Mouse (Mus musculus) lung, embryonic 14.5 days (tissue): ENCODE measurements around the gene Mrps23. TPM values are rescaled to one million over a fixed set of nuclear protein-coding genes. Genes with fewer than 3 reads are reported as not detected.
A peak's percentile ranks its signal among the peaks of the same experiment; 100 is the strongest.

ENCODE experiments used
- ATAC-seq: fragments of 200-750 bp; cut with Nextera tagmentation; 2 replicates; pipeline ENCODE4 v1.8.0; 2017; ENCODE audit warnings: mild to moderate bottlenecking, moderate TSS enrichment, moderate library complexity; ENCODE audit not compliant: insufficient read depth
- DNase-seq: peaks from one replicate; pipeline ENCODE4 v3.0.0-alpha.2; 2015
- H3K27ac ChIP-seq: fragments of 300-500 bp; sonication (generic); 2 replicates; pipeline ENCODE4 v1.5.1; 2014; ENCODE audit warnings: low read depth, mild to moderate bottlenecking, moderate library complexity
- H3K27me3 ChIP-seq: fragments of 300-500 bp; sonication (generic); 2 replicates; pipeline ENCODE4 v1.6.1; 2014; ENCODE audit warnings: low read length, control low read depth; ENCODE audit not compliant: insufficient read depth
- H3K36me3 ChIP-seq: fragments of 300-500 bp; sonication (generic); 2 replicates; pipeline ENCODE4 v1.6.1; 2014; ENCODE audit warnings: control low read depth; ENCODE audit not compliant: insufficient read depth
- H3K4me1 ChIP-seq: fragments of 300-500 bp; sonication (generic); 2 replicates; pipeline ENCODE4 v1.6.1; 2014; ENCODE audit warnings: antibody characterized with exemption, control low read depth; ENCODE audit not compliant: insufficient read depth
- H3K4me2 ChIP-seq: fragments of 300-500 bp; sonication (generic); 2 replicates; pipeline ENCODE4 v1.6.1; 2014; ENCODE audit warnings: mild to moderate bottlenecking
- H3K4me3 ChIP-seq: fragments of 300-500 bp; sonication (generic); 2 replicates; pipeline ENCODE4 v1.5.1; 2014; ENCODE audit warnings: low read depth, low read length
- H3K9ac ChIP-seq: fragments of 300-500 bp; sonication (generic); 2 replicates; pipeline ENCODE4 v1.6.1; 2014
- H3K9me3 ChIP-seq: fragments of 300-500 bp; sonication (generic); 2 replicates; pipeline ENCODE4 v1.6.1; 2016; ENCODE audit warnings: low read depth, low read length, control low read depth
- CTCF ChIP-seq: IDR thresholded peaks from 2 replicates; pipeline ENCODE4 v1.5.1; 2016; ENCODE audit warnings: antibody characterized with exemption, low read depth
- WGBS: fragments of 180-500 bp; shearing (Covaris S2); extraction: QIAGEN DNeasy Blood & Tissue Kit; methylation state at CpG from one replicate; pipeline ENCODE4 v1.1.7; 2014; 5-methylcytosine and 5-hydroxymethylcytosine counted together
- polyA plus RNA-seq: library from polyadenylated mRNA; unstranded; fragments of >200 nt; fragmentation: Nextera tagmentation; extraction: Ambion mirVana; gene quantifications from 2 replicates; pipeline ENCODE4 v1.2.1, GENCODE M21; 2014

The Mrps23 gene
- polyA plus RNA-seq, 1 experiment from 2014 or later: 55.1 TPM

DNA sequence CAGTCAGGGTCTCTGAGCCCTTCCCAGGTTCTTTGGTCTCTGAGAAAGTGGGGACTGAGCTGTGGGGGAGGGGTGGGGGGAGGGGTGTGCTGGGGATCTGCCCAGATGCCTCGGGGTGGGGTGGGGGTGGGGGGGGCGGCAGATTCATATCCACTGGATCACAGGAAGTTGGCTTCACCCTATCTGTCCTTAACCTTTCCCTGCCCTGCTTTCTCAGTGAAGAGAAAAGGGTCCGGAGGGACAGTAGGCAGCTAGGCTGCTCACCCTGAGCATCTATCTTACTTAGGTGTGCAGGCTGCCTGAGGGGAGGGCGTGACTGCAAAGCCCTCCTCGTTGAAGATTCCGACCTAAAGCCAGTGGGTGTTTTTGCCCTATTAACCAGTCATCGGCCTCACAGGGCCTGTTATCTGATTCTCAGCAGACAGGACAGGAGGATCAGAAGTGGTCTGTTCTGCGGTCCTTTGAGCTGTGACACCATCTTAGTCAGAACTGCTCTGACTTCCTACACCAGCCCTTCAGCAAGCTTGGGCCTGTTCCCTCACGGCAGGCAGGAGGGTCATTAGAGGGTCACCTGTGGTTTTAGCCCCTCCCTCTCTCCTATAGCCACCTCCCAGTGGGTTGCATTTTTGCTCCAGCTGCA, 30.7 kb upstream of the Mrps23 start:
- Histone ChIP-seq H3K27ac (peak overlapping the region; percentile 84), H3K4me3 (no peak overlapping the region), H3K27me3 (no peaks in the 10 kb centered on the region; the same call in 1 of the 2 replicates), H3K9me3 (no peaks in the 10 kb centered on the region), H3K9ac (no peak overlapping the region), H3K4me1 (peaks cover 22% of the 10 kb centered on the region), H3K36me3 (peaks cover 12% of the 10 kb centered on the region; the same call in 1 of the 2 replicates), H3K4me2 (peak overlapping the region; percentile 23; the same call in 1 of the 2 replicates)
- TF ChIP-seq CTCF: no peak
- ATAC-seq: peak; percentile 19; the same call in 1 of the 2 replicates
- DNase-seq: no peak
- 11% methylated on average over 9 of the region's 9 CpGs for WGBS

DNA sequence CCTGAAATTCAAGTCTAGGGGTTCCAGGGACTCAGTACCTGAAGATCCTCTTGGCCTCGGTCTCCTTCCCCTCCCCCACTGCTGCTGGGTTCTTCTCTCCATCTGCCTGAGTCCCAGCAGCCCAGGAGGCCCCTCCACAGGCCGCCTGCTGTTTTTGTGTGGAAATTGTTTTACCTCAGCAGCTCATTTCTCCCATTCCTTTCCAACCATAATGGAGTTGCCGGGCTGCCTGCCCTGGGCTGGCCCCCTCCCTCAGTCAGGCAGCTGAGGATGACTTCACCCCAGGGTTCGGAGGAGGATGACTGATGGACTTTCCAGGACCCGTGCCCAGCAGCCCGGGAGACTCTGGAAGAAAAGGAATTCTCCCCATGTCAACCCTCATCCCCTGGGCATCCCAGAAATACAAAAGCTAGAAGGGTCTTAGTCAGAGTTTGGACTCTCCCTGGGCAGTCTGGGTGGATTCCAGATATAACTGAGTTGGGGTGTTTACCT, 23.7 kb upstream of the Mrps23 start:
- TF ChIP-seq CTCF: peak; percentile 18; the same call in 1 of the 2 replicates
- Histone ChIP-seq H3K4me3 (no peak overlapping the region), H3K9me3 (no peaks in the 10 kb centered on the region), H3K27ac (peak overlapping the region; percentile 88), H3K4me1 (peaks cover 19% of the 10 kb centered on the region), H3K27me3 (no peaks in the 10 kb centered on the region), H3K4me2 (peak overlapping the region; percentile 39), H3K36me3 (peaks cover 31% of the 10 kb centered on the region), H3K9ac (0 out of 2 replicates have a peak overlapping the region, but pooled peaks have one; percentile 15)
- DNase-seq (peak; percentile 58), ATAC-seq (peak; percentile 54)
- WGBS: 6% methylated on average over 6 of the region's 6 CpGs

DNA sequence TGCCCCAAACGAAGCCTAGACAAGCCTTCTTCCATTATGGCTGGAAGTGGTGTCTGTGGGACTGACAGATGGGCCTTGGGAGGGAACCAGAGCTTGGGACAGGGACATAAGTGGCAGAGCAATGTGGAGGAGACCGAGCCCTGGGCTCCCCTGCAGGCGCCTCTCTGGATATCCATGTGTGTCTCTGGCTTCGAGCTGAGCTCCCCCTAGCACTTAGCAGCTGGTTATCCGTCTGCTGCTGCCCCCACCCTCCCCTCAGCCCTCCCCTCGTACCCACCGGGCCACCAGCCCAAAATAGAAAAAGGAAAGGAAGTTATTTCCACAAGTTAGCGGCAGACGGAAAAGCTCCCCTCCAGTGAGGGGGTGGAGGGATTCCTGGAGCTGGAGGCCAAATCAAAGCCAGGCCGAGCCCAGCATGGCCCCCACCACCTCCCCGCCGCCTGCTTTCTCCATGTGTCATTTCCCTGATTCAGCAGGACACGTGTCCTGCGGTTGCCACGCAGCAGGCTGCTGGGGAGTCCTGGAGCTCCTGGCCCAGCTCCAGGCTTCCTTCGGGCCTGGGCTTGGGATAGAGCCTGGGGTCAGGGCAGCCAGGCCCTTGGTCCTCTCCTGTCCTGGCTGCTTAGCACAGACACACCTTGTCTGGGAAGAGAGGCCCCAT, 23.1 kb upstream of the Mrps23 start:
- H3K9ac ChIP-seq: no peak overlapping the region
- no peak overlapping the region for H3K4me3 ChIP-seq
- peak overlapping the region; percentile 88 for H3K27ac ChIP-seq
- peaks cover 19% of the 10 kb centered on the region for H3K4me1 ChIP-seq
- peaks cover 31% of the 10 kb centered on the region for H3K36me3 ChIP-seq
- H3K27me3 ChIP-seq: no peaks in the 10 kb centered on the region
- 7% methylated on average over 16 of the region's 16 CpGs for WGBS
- ATAC-seq (peak; percentile 91), DNase-seq (peak; percentile 90)
- peak overlapping the region; percentile 39 for H3K4me2 ChIP-seq
- 0 out of 2 replicates have a peak, but pooled peaks have one; percentile 22 for TF ChIP-seq CTCF
- H3K9me3 ChIP-seq: no peaks in the 10 kb centered on the region

DNA sequence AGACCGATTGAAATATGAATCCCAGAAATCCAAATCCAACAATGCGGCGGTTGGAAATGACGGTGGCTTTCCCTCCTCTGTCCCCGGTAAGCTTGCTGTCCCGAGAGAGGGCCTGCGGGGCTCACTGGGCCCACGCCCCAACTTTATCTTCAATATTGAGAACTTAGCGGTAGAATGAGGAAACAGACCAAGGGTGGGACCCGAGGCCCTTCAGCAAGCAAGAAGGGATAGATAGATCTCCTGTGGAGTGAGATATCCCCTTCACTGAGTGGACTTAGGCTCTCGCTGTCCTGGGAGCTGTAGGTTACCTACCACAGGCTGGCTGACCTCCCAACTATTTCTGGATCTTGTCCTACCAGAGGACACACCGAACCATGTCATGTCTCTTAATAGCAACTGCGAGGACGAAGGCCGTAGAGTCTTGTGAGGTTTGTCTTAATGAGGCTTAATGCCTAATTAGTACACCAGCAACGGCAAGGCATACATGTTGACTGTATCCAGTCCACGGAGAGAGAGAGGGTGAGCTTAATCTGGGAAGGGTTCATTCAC, 19.5 kb upstream of the Mrps23 start:
- no peak for ATAC-seq
- no peak for DNase-seq
- no peak overlapping the region for H3K9ac ChIP-seq
- peaks cover 28% of the 10 kb centered on the region for H3K4me1 ChIP-seq
- 85% methylated on average over 17 of the region's 17 CpGs for WGBS
- no peak overlapping the region for H3K4me3 ChIP-seq
- peaks cover 24% of the 10 kb centered on the region for H3K36me3 ChIP-seq
- no peak overlapping the region for H3K27ac ChIP-seq
- H3K27me3 ChIP-seq: no peaks in the 10 kb centered on the region
- no peak overlapping the region for H3K4me2 ChIP-seq
- TF ChIP-seq CTCF: no peak
- H3K9me3 ChIP-seq: no peaks in the 10 kb centered on the region

DNA sequence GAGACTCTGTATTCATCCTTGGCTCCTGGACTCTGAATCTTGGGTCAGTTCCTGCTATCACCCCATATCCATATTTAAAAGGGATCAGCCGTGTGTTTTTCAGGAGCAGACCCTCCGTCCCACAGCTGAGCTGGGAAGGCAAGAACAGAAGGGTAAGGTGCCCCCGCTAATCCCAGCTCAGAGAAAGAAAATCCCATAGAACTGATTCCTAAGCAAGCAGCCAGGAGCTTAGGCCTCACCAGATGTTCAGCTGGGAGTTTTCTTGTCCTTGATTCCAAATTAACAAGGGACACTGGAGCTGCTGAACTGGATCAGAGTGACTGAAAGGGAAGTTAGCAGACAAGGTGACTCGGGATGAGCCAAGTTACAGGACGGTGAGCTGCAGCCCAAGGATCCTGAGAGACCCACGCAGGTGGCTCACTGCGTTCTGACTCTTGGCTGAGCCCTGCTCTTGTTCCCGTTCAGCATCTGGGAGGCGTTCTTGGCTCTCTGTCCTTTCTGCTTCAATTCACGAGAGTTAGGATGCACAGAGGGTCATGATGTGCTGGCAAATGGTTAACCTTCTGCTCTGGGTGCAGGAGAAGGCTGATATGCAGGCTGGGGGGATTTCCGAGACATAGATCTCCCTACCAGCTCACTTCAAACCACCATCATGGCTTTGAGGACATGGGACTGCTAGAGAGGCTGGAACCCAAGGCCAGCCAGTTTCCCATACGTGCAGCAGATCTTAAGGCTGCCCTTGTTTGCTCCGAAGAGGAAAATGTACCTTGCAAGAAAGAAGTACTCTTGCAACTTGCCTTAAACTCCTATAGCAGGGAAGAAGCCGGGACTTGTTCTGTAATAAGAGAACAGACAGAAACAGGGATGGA, 17.9 kb upstream of the Mrps23 start:
- Histone ChIP-seq H3K9ac (no peak overlapping the region), H3K36me3 (peaks cover 24% of the 10 kb centered on the region), H3K4me2 (no peak overlapping the region), H3K27ac (no peak overlapping the region; the same call in 1 of the 2 replicates), H3K4me1 (peaks cover 16% of the 10 kb centered on the region), H3K9me3 (no peaks in the 10 kb centered on the region), H3K4me3 (no peak overlapping the region), H3K27me3 (no peaks in the 10 kb centered on the region)
- ATAC-seq (no peak), DNase-seq (no peak)
- no peak for TF ChIP-seq CTCF
- WGBS: 80% methylated on average over 14 of the region's 14 CpGs

DNA sequence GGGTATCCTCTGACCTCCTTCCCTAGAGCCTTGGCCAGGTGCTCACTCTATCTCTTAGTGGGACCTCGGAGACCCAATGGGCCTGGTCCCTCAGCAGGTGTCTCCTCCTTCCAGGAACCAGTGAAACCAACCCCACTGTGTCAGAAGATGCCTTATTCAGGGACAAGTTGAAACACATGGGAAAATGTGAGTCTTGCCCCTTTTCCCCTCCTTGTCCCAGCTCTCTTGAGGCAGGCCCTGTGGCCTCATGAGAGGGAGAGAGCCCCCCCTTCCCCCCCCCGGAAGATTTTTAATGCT, 17.3 kb upstream of the Mrps23 start:
- TF ChIP-seq CTCF: no peak
- Histone ChIP-seq H3K27ac (peak overlapping the region; percentile 77), H3K9me3 (no peaks in the 10 kb centered on the region), H3K4me2 (peak overlapping the region; percentile 53; the same call in 1 of the 2 replicates), H3K4me1 (peaks cover 11% of the 10 kb centered on the region; the same call in 1 of the 2 replicates), H3K9ac (peak overlapping the region; percentile 33; the same call in 1 of the 2 replicates), H3K27me3 (no peaks in the 10 kb centered on the region; the same call in 1 of the 2 replicates), H3K4me3 (no peak overlapping the region), H3K36me3 (peaks cover 24% of the 10 kb centered on the region)
- 27% methylated on average over 2 of the region's 2 CpGs for WGBS
- no peak for ATAC-seq
- DNase-seq: no peak
